Mouse (Mus musculus) brain, adult 2 months (tissue): ENCODE results near the gene Slc13a3.
A peak's percentile ranks its signal among the peaks of the same experiment; 100 is the strongest.
"Not testable (repeated sequence)": the region's sequence is repeated elsewhere in the genome, so short reads cannot be mapped to it uniquely, and the experiment has no call there.

Experiments used
- DNase-seq: peaks from one replicate; pipeline ENCODE4 v3.0.0; 2011; ENCODE audit warnings: low read depth, low spot score

The Slc13a3 gene

GRCm38 (mm10) chr2:165473003-165473402, at the start of gene Slc13a3:
TSS of gene Slc13a3 (minus strand) at chr2:165473230.
- DNase-seq: no peak

GRCm38 (mm10) chr2:165515178-165515728, 42.2 kb upstream of the Slc13a3 start:
- DNase-seq: no peak

- DNase-seq: peak; percentile 53
Measured at GRCm38 (mm10) chr2:165512870-165513600, 40.0 kb upstream of the Slc13a3 start.

- peak; percentile 49 for DNase-seq
Measured at GRCm38 (mm10) chr2:165512426-165512825, 39.4 kb upstream of the Slc13a3 start.

GRCm38 (mm10) chr2:165511530-165511929, 38.5 kb upstream of the Slc13a3 start:
- not testable (repeated sequence) for DNase-seq

- not testable (repeated sequence) for DNase-seq
Measured at GRCm38 (mm10) chr2:165510914-165511458, 38.0 kb upstream of the Slc13a3 start.

- peak; percentile 72 for DNase-seq
Measured at GRCm38 (mm10) chr2:165510466-165510865, 37.4 kb upstream of the Slc13a3 start.

GRCm38 (mm10) chr2:165509686-165510085, 36.7 kb upstream of the Slc13a3 start:
- peak; percentile 10 for DNase-seq

- peak; percentile 30 for DNase-seq
Measured at GRCm38 (mm10) chr2:165503259-165504203, 30.5 kb upstream of the Slc13a3 start, which contains the start of gene Slc2a10. TSS of gene Slc2a10 (plus strand) at chr2:165503787.

- no peak for DNase-seq
Measured at GRCm38 (mm10) chr2:165498816-165499215, 25.8 kb upstream of the Slc13a3 start.

GRCm38 (mm10) chr2:165497706-165498275, 24.8 kb upstream of the Slc13a3 start:
- DNase-seq: no peak

GRCm38 (mm10) chr2:165496251-165496650, 23.2 kb upstream of the Slc13a3 start:
- DNase-seq: peak; percentile 44

GRCm38 (mm10) chr2:165494495-165494894, 21.5 kb upstream of the Slc13a3 start:
- no peak for DNase-seq

GRCm38 (mm10) chr2:165493587-165494210, 20.7 kb upstream of the Slc13a3 start:
- peak; percentile 58 for DNase-seq

- peak; percentile 93 for DNase-seq
Measured at GRCm38 (mm10) chr2:165492648-165493553, 19.9 kb upstream of the Slc13a3 start, which contains the start of gene Trp53rka. TSS of gene Trp53rka (minus strand) at chr2:165493324.

- DNase-seq: peak; percentile 86
Measured at GRCm38 (mm10) chr2:165486881-165487535, 14.0 kb upstream of the Slc13a3 start.

- DNase-seq: no peak
Measured at GRCm38 (mm10) chr2:165486401-165486800, 13.4 kb upstream of the Slc13a3 start.

GRCm38 (mm10) chr2:165485826-165486225, 12.8 kb upstream of the Slc13a3 start:
- peak; percentile 53 for DNase-seq

- DNase-seq: peak; percentile 32
Measured at GRCm38 (mm10) chr2:165484152-165484551, 11.1 kb upstream of the Slc13a3 start.
